Mouse (Mus musculus): ENCODE results near the gene Cdc14a. TPM values are rescaled to one million over a fixed set of nuclear protein-coding genes. Genes with fewer than 3 reads are reported as not detected.

Gene Cdc14a
- total and polyA plus RNA-seq, 2 experiments from 2014 or later, result 3.1 to 4.1 TPM

GRCm38 (mm10) chr3:116301754-116302153 lies 122.1 kb downstream of the Cdc14a start:
- ATAC-seq (no peak), DNase-seq (no peak)
- Histone ChIP-seq H3K4me3 (ENCODE audit: low read depth, low read length) (no peak overlapping the region), H3K27me3 (ENCODE audit: insufficient read depth, low read length) (no peaks in the 10 kb centered on the region), H3K9me3 (ENCODE audit: low read length) (no peaks in the 10 kb centered on the region), H3K9ac (no peak overlapping the region), H3K27ac (ENCODE audit: low read depth, low read length) (no peak overlapping the region), H3K36me3 (ENCODE audit: insufficient read depth) (no peaks in the 10 kb centered on the region), H3K4me1 (ENCODE audit: insufficient read depth) (no peaks in the 10 kb centered on the region), H3K4me2 (ENCODE audit: low read depth) (no peak overlapping the region)
- no peak for TF ChIP-seq CTCF (IDR thresholded peaks at IDR 0.05; ENCODE audit: low read depth)
- 88% methylated on average over 6 of the region's 6 CpGs for WGBS

- Histone ChIP-seq H3K4me3 (ENCODE audit: low read depth, low read length) (no peak overlapping the region), H3K27me3 (ENCODE audit: insufficient read depth, low read length) (no peaks in the 10 kb centered on the region), H3K36me3 (ENCODE audit: insufficient read depth) (no peaks in the 10 kb centered on the region), H3K9ac (no peak overlapping the region), H3K4me1 (ENCODE audit: insufficient read depth) (no peaks in the 10 kb centered on the region), H3K27ac (ENCODE audit: low read depth, low read length) (no peak overlapping the region), H3K9me3 (ENCODE audit: low read length) (no peaks in the 10 kb centered on the region), H3K4me2 (ENCODE audit: low read depth) (no peak overlapping the region)
- no peak for TF ChIP-seq CTCF (IDR thresholded peaks at IDR 0.05; ENCODE audit: low read depth)
- DNase-seq (no peak), ATAC-seq (no peak)
- WGBS, result 94% methylated on average over 10 of the region's 10 CpGs
Observed at GRCm38 (mm10) chr3:116298727-116299126, 125.1 kb downstream of the Cdc14a start.

DNA sequence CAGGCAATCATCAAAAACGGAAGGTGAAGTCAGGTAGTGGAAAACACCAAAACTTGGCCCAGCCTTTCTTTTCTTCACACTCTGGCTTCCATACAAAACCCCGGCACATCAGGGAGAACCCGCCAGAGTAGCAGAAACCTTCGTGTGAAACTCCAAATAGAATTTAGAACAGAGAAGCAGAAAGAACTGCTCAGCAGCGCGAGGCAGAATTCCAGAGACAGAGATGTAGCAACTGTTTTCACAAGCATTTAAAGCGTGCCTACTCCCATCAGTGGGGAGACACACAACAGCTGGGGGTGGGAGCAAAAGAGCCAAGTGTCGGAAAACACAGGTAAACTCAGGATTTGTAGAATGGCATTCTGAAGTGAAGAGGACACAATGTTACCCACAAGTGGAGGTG lies 125.8 kb downstream of the Cdc14a start:
- no peak for ATAC-seq
- 84% methylated on average over 8 of the region's 8 CpGs for WGBS
- TF ChIP-seq CTCF (IDR thresholded peaks at IDR 0.05; ENCODE audit: low read depth), result no peak

GRCm38 (mm10) chr3:116297170-116297569 lies 126.7 kb downstream of the Cdc14a start:
- ATAC-seq, result no peak
- TF ChIP-seq CTCF (IDR thresholded peaks at IDR 0.05; ENCODE audit: low read depth), result no peak

More for the DNA sequence above, 125.8 kb downstream of the Cdc14a start:
- no peak overlapping the region for H3K27ac ChIP-seq (ENCODE audit: low read depth, low read length)
- 0 out of 2 replicates have a peak, but pooled peaks cover 5% of the 10 kb centered on the region for H3K36me3 ChIP-seq (ENCODE audit: insufficient read depth)
- H3K27me3 ChIP-seq (ENCODE audit: insufficient read depth, low read length), result no peaks in the 10 kb centered on the region
- no peak overlapping the region for H3K4me2 ChIP-seq (ENCODE audit: low read depth)
- no peak overlapping the region for H3K9ac ChIP-seq
- H3K4me3 ChIP-seq (ENCODE audit: low read depth, low read length), result no peak overlapping the region
- DNase-seq, result no peak
- no peaks in the 10 kb centered on the region for H3K9me3 ChIP-seq (ENCODE audit: low read length)
- no peaks in the 10 kb centered on the region for H3K4me1 ChIP-seq (ENCODE audit: insufficient read depth)

GRCm38 (mm10) chr3:116290041-116290815 lies 133.6 kb downstream of the Cdc14a start:
- H3K4me2 ChIP-seq (ENCODE audit: low read depth), result no peak overlapping the region
- no peak for TF ChIP-seq CTCF (IDR thresholded peaks at IDR 0.05; ENCODE audit: low read depth)
- no peaks in the 10 kb centered on the region for H3K9me3 ChIP-seq (ENCODE audit: low read length)
- no peak overlapping the region for H3K9ac ChIP-seq
- H3K27ac ChIP-seq (ENCODE audit: low read depth, low read length), result 0 out of 2 replicates have a peak overlapping the region, but pooled peaks have one; percentile 23
- no peaks in the 10 kb centered on the region for H3K27me3 ChIP-seq (ENCODE audit: insufficient read depth, low read length)
- no peak overlapping the region for H3K4me3 ChIP-seq (ENCODE audit: low read depth, low read length)
- ATAC-seq, result peak; percentile 87
- WGBS, result 75% methylated on average over 9 of the region's 9 CpGs
- DNase-seq, result peak; percentile 41
- 0 out of 2 replicates have a peak, but pooled peaks cover 5% of the 10 kb centered on the region for H3K36me3 ChIP-seq (ENCODE audit: insufficient read depth)
- peaks cover 4% of the 10 kb centered on the region; the same call in 1 of the 2 replicates for H3K4me1 ChIP-seq (ENCODE audit: insufficient read depth)

More at GRCm38 (mm10) chr3:116297170-116297569, 126.7 kb downstream of the Cdc14a start:
- no peak overlapping the region for H3K27ac ChIP-seq (ENCODE audit: low read depth, low read length)
- no peak for DNase-seq
- H3K4me3 ChIP-seq (ENCODE audit: low read depth, low read length), result no peak overlapping the region
- H3K4me2 ChIP-seq (ENCODE audit: low read depth), result no peak overlapping the region
- no peaks in the 10 kb centered on the region for H3K27me3 ChIP-seq (ENCODE audit: insufficient read depth, low read length)
- no peak overlapping the region for H3K9ac ChIP-seq
- no peaks in the 10 kb centered on the region for H3K9me3 ChIP-seq (ENCODE audit: low read length)
- 95% methylated on average over 7 of the region's 7 CpGs for WGBS
- H3K4me1 ChIP-seq (ENCODE audit: insufficient read depth), result no peaks in the 10 kb centered on the region
- 0 out of 2 replicates have a peak, but pooled peaks cover 5% of the 10 kb centered on the region for H3K36me3 ChIP-seq (ENCODE audit: insufficient read depth)

GRCm38 (mm10) chr3:116288833-116289232 lies 135.0 kb downstream of the Cdc14a start:
- no peak for ATAC-seq

DNA sequence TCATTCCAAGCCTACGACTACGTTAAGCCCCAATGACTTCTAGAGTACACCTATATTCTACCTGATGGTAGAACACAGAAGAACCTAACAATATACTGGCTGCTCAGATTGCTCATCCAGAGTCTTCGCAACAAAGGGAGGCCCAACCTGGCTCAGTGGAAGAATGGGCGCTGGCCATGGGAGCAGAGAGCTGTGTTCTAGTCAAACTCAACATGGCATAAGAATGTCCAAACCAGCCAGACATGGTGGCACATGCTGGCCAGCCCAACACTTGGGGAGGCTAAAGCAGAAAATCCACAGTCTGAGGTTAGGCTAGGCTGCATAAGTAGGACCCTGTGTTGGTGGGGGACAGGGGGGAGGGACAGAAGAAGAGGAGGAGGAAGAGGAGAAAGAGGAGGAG lies 139.1 kb downstream of the Cdc14a start:
- Histone ChIP-seq H3K27ac (ENCODE audit: low read depth, low read length) (no peak overlapping the region), H3K9ac (no peak overlapping the region), H3K4me2 (ENCODE audit: low read depth) (no peak overlapping the region), H3K9me3 (ENCODE audit: low read length) (no peaks in the 10 kb centered on the region), H3K4me3 (ENCODE audit: low read depth, low read length) (no peak overlapping the region), H3K27me3 (ENCODE audit: insufficient read depth, low read length) (no peaks in the 10 kb centered on the region), H3K4me1 (ENCODE audit: insufficient read depth) (no peaks in the 10 kb centered on the region), H3K36me3 (ENCODE audit: insufficient read depth) (no peaks in the 10 kb centered on the region)
- TF ChIP-seq CTCF (IDR thresholded peaks at IDR 0.05; ENCODE audit: low read depth), result no peak
- 80% methylated on average over 4 of the region's 4 CpGs for WGBS
- DNase-seq (no peak), ATAC-seq (no peak)

More at GRCm38 (mm10) chr3:116288833-116289232, 135.0 kb downstream of the Cdc14a start:
- Histone ChIP-seq H3K4me2 (ENCODE audit: low read depth) (no peak overlapping the region), H3K36me3 (ENCODE audit: insufficient read depth) (0 out of 2 replicates have a peak, but pooled peaks cover 5% of the 10 kb centered on the region), H3K4me1 (ENCODE audit: insufficient read depth) (peaks cover 4% of the 10 kb centered on the region; the same call in 1 of the 2 replicates), H3K9ac (no peak overlapping the region), H3K27ac (ENCODE audit: low read depth, low read length) (no peak overlapping the region), H3K4me3 (ENCODE audit: low read depth, low read length) (no peak overlapping the region), H3K27me3 (ENCODE audit: insufficient read depth, low read length) (no peaks in the 10 kb centered on the region), H3K9me3 (ENCODE audit: low read length) (no peaks in the 10 kb centered on the region)
- whole genome bisulfite sequencing, result 90% methylated on average over 6 of the region's 6 CpGs
- DNase-seq, result no peak
- TF ChIP-seq CTCF (IDR thresholded peaks at IDR 0.05; ENCODE audit: low read depth), result no peak

All from forebrain, postnatal 0 days (tissue).